Mouse (Mus musculus): Measurements from ENCODE around the gene Rps6kl1. TPM values are rescaled to one million over a fixed set of nuclear protein-coding genes. Genes with fewer than 3 reads are reported as not detected.
"Not testable (repeated sequence)": the region's sequence is repeated elsewhere in the genome, so short reads cannot be mapped to it uniquely, and the experiment has no call there.

Rps6kl1 gene
- total and polyA plus RNA-seq, 3 experiments: 5.4 to 6.2 TPM; not detected in 1

DNA sequence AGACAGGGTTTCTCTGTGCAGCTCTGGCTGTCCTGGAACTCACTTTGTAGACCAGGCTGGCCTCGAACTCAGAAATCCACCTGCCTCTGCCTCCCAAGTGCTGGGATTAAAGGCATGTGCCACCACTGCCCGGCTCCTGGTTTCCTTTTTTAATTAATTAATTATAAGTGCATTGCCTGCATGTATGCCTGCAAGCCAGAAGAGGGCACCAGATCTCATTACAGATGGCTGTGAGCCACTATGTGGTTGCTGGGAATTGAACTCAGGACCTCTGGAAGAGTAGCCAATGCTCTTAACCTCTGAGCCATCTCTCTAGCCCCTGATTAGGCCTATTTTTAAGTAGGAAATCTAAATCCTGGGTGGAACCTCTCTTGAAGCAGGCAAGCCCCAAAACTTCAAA, 6.8 kb downstream of the Rps6kl1 start:
- not testable (repeated sequence) for H3K36me3 ChIP-seq (ENCODE audit: control insufficient read depth in 1 of 2, insufficient read depth in 2 of 2, low read length in 2 of 2); H3K79me2 ChIP-seq (ENCODE audit: control insufficient read depth, insufficient read depth, low read length, poor library complexity); DNase-seq (ENCODE audit: low read depth, low spot score); H3K27ac ChIP-seq (ENCODE audit: control insufficient read depth, low read depth, low read length); H3K9ac ChIP-seq (ENCODE audit: control insufficient read depth, low read depth, low read length, poor library complexity, severe bottlenecking); H3K9me3 ChIP-seq (replicated peaks; ENCODE audit: insufficient read depth, low read length); H3K4me3 ChIP-seq (ENCODE audit: control insufficient read depth in 1 of 2, insufficient read depth in 1 of 2, low read depth in 2 of 2, low read length in 2 of 2); H3K27me3 ChIP-seq (ENCODE audit: control insufficient read depth in 1 of 2, insufficient read depth in 2 of 2, low read length in 2 of 2); H3K4me1 ChIP-seq (ENCODE audit: control insufficient read depth in 1 of 2, insufficient read depth in 2 of 2, low read length in 2 of 2)
- 0 out of 2 replicates have a peak, but pooled peaks have one; percentile 6 for TF ChIP-seq ZC3H11A (IDR thresholded peaks at IDR 0.05; ENCODE audit: low read depth, low read length)
- TF ChIP-seq CTCF (IDR thresholded peaks at IDR 0.05 in 2 of 3, conservative IDR thresholded peaks at IDR 0.05 in 1 of 3; ENCODE audit: control insufficient read depth in 1 of 3, insufficient read depth in 1 of 3, low read depth in 2 of 3, low read length in 3 of 3, poor library complexity in 1 of 3, severe bottlenecking in 1 of 3): peak in 2 of 3 experiments; percentile 1 to 37; a peak in 2 of 6 replicates
- TF ChIP-seq RAD21 (IDR thresholded peaks at IDR 0.05; ENCODE audit: low read depth, low read length): peak; percentile 19
- TF ChIP-seq SMC3 (IDR thresholded peaks at IDR 0.05; ENCODE audit: low read depth, low read length): peak; percentile 38

DNA sequence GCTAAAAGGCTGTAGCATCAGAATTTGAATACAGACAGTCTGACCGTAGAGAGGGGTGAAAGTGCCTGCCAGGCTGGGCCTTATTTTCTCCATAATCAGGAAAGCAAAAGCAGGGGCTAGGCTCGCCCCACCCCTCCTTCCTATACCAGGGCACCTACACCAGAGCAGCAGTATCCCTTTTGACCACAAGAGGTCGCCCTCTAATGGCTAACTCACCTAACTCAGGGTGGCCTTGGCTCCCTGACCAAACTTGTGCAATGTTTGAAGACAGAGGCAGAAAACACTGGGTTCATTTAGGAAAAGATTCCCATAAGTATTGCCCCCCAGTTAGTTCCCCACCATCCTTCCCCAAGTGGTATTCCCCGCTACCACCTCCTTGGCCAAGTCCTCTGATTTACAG, 8.3 kb downstream of the Rps6kl1 start:
- no peak overlapping the region for H3K9ac ChIP-seq (ENCODE audit: control insufficient read depth, low read depth, low read length, poor library complexity, severe bottlenecking)
- no peaks in the 10 kb centered on the region for H3K27me3 ChIP-seq (ENCODE audit: control insufficient read depth in 1 of 2, insufficient read depth in 2 of 2, low read length in 2 of 2)
- no peak for TF ChIP-seq MXI1 (IDR thresholded peaks at IDR 0.05; ENCODE audit: low read depth, low read length)
- TF ChIP-seq SIN3A (IDR thresholded peaks at IDR 0.05; ENCODE audit: low read length): no peak
- TF ChIP-seq CTCF (IDR thresholded peaks at IDR 0.05 in 2 of 3, conservative IDR thresholded peaks at IDR 0.05 in 1 of 3; ENCODE audit: control insufficient read depth in 1 of 3, insufficient read depth in 1 of 3, low read depth in 2 of 3, low read length in 3 of 3, poor library complexity in 1 of 3, severe bottlenecking in 1 of 3): peak; percentile 91 to 97 (median 93)
- TF ChIP-seq RAD21 (IDR thresholded peaks at IDR 0.05; ENCODE audit: low read depth, low read length): peak; percentile 82
- no peak for TF ChIP-seq ZKSCAN1 (IDR thresholded peaks at IDR 0.05; ENCODE audit: low read depth, low read length)
- TF ChIP-seq TBP (IDR thresholded peaks at IDR 0.05; ENCODE audit: low read depth, low read length): no peak
- TF ChIP-seq TCF12 (IDR thresholded peaks at IDR 0.05; ENCODE audit: low read depth, low read length): no peak
- TF ChIP-seq MAZ (IDR thresholded peaks at IDR 0.05; ENCODE audit: low read depth, low read length): no peak
- TF ChIP-seq ZNF384 (IDR thresholded peaks at IDR 0.05; ENCODE audit: low read depth, low read length): no peak
- TF ChIP-seq USF2 (IDR thresholded peaks at IDR 0.05; ENCODE audit: borderline replicate concordance in 1 of 2, insufficient read depth in 1 of 2, low read depth in 1 of 2, low read length in 2 of 2): no peak
- no peak for TF ChIP-seq MYC (IDR thresholded peaks at IDR 0.05; ENCODE audit: low read depth, low read length)
- TF ChIP-seq CHD2 (IDR thresholded peaks at IDR 0.05; ENCODE audit: low read length): no peak
- TF ChIP-seq EP300 (IDR thresholded peaks at IDR 0.05; ENCODE audit: low read depth in 1 of 2, low read length in 2 of 2): no peak
- no peak for TF ChIP-seq NELFE (IDR thresholded peaks at IDR 0.05; ENCODE audit: low read depth, low read length)
- no peak for TF ChIP-seq RCOR1 (IDR thresholded peaks at IDR 0.05; ENCODE audit: low read depth, low read length)
- no peak for TF ChIP-seq USF1 (IDR thresholded peaks at IDR 0.05; ENCODE audit: low read depth, low read length)
- no peak for TF ChIP-seq E2F4 (IDR thresholded peaks at IDR 0.05; ENCODE audit: borderline replicate concordance, low read depth, low read length)
- TF ChIP-seq POLR2AphosphoS2 (IDR thresholded peaks at IDR 0.05; ENCODE audit: low read length): no peak
- peak; percentile 86 for TF ChIP-seq SMC3 (IDR thresholded peaks at IDR 0.05; ENCODE audit: low read depth, low read length)
- TF ChIP-seq TAL1 (IDR thresholded peaks at IDR 0.05; ENCODE audit: low read length): no peak
- TF ChIP-seq HCFC1 (IDR thresholded peaks at IDR 0.05; ENCODE audit: low read depth, low read length): no peak
- TF ChIP-seq MYB (IDR thresholded peaks at IDR 0.05; ENCODE audit: low read depth, low read length): no peak
- TF ChIP-seq ZC3H11A (IDR thresholded peaks at IDR 0.05; ENCODE audit: low read depth, low read length): peak; percentile 67
- TF ChIP-seq POLR2AphosphoS5 (IDR thresholded peaks at IDR 0.05; ENCODE audit: borderline replicate concordance, low read depth, low read length): no peak
- no peak for TF ChIP-seq MAFK (IDR thresholded peaks at IDR 0.05; ENCODE audit: borderline replicate concordance, low read depth, low read length)
- H3K36me3 ChIP-seq (ENCODE audit: control insufficient read depth in 1 of 2, insufficient read depth in 2 of 2, low read length in 2 of 2): no peaks in the 10 kb centered on the region
- no peaks in the 10 kb centered on the region for H3K4me1 ChIP-seq (ENCODE audit: control insufficient read depth in 1 of 2, insufficient read depth in 2 of 2, low read length in 2 of 2)
- no peaks in the 10 kb centered on the region for H3K79me2 ChIP-seq (ENCODE audit: control insufficient read depth, insufficient read depth, low read length, poor library complexity)
- peak; percentile 79 for DNase-seq (ENCODE audit: low read depth, low spot score)
- H3K9me3 ChIP-seq (replicated peaks; ENCODE audit: insufficient read depth, low read length): no peaks in the 10 kb centered on the region
- no peak overlapping the region for H3K4me3 ChIP-seq (ENCODE audit: control insufficient read depth in 1 of 2, insufficient read depth in 1 of 2, low read depth in 2 of 2, low read length in 2 of 2)
- H3K27ac ChIP-seq (ENCODE audit: control insufficient read depth, low read depth, low read length): no peak overlapping the region

Data from MEL (cell line).